Mouse (Mus musculus): ENCODE data around the gene Tmem35b. TPM values are rescaled to one million over a fixed set of nuclear protein-coding genes. Genes with fewer than 3 reads are reported as not detected.

Tmem35b gene
- 19.7 and 27.7 TPM in 2 replicates for polyA plus RNA-seq (2015; fragmentation: Nextera tagmentation; extraction: Ambion mirVana)

GRCm38 (mm10) chr4:127123391-127123790 is at the start of gene Tmem35b:
TSS of gene Tmem35b (plus strand) at chr4:127123691.
- Histone ChIP-seq H3K27ac (ENCODE audit: low read length) (no peak within 1 kb of the TSS), H3K36me3 (ENCODE audit: insufficient read depth, low read length) (no peaks in the 10 kb centered on the region), H3K4me1 (ENCODE audit: insufficient read depth, low read depth, low read length) (no peaks in the 10 kb centered on the region), H3K9ac (replicated peaks; ENCODE audit: low read depth) (no peak within 1 kb of the TSS), H3K4me3 (ENCODE audit: low read depth, low read length) (no peak within 1 kb of the TSS), H3K4me2 (replicated peaks; ENCODE audit: low read depth, low read length) (no peak within 1 kb of the TSS), H3K9me3 (ENCODE audit: low read length) (no peaks in the 10 kb centered on the region), H3K27me3 (replicated peaks; ENCODE audit: insufficient read depth, low read length) (no peaks in the 10 kb centered on the region)
- no peak for DNase-seq (ENCODE audit: low spot score)
- TF ChIP-seq EP300 (IDR thresholded peaks at IDR 0.05) (no peak), CTCF (IDR thresholded peaks at IDR 0.05) (no peak)
- ATAC-seq = no peak
- 92% methylated on average over 5 of the region's 5 CpGs for WGBS

GRCm38 (mm10) chr4:127074915-127075314 is 48.6 kb upstream of the Tmem35b start:
- Histone ChIP-seq H3K27me3 (replicated peaks; ENCODE audit: insufficient read depth, low read length) (no peaks in the 10 kb centered on the region), H3K9me3 (ENCODE audit: low read length) (no peaks in the 10 kb centered on the region), H3K36me3 (ENCODE audit: insufficient read depth, low read length) (no peaks in the 10 kb centered on the region), H3K4me3 (ENCODE audit: low read depth, low read length) (no peak overlapping the region), H3K27ac (ENCODE audit: low read length) (no peak overlapping the region), H3K4me2 (replicated peaks; ENCODE audit: low read depth, low read length) (no peak overlapping the region), H3K4me1 (ENCODE audit: insufficient read depth, low read depth, low read length) (peaks cover 7% of the 10 kb centered on the region), H3K9ac (replicated peaks; ENCODE audit: low read depth) (no peak overlapping the region)
- TF ChIP-seq CTCF (IDR thresholded peaks at IDR 0.05) (no peak), EP300 (IDR thresholded peaks at IDR 0.05) (no peak)
- WGBS = 65% methylated on average over 1 of the region's 1 CpGs
- ATAC-seq = no peak
- DNase-seq (ENCODE audit: low spot score) = no peak

GRCm38 (mm10) chr4:127076875-127077548 is 46.5 kb upstream of the Tmem35b start, which contains the start of gene Zmym6:
TSS of gene Zmym6 (plus strand) at chr4:127077383.
- WGBS = 2% methylated on average over 46 of the region's 46 CpGs
- peak within 1 kb of the TSS; percentile 30 for H3K9ac ChIP-seq (replicated peaks; ENCODE audit: low read depth)
- ATAC-seq = peak; percentile 98
- H3K36me3 ChIP-seq (ENCODE audit: insufficient read depth, low read length) = no peaks in the 10 kb centered on the region
- peaks cover 7% of the 10 kb centered on the region for H3K4me1 ChIP-seq (ENCODE audit: insufficient read depth, low read depth, low read length)
- H3K27ac ChIP-seq (ENCODE audit: low read length) = peak within 1 kb of the TSS; percentile 86
- peak; percentile 98 for DNase-seq (ENCODE audit: low spot score)
- no peaks in the 10 kb centered on the region for H3K27me3 ChIP-seq (replicated peaks; ENCODE audit: insufficient read depth, low read length)
- peak within 1 kb of the TSS; percentile 60 for H3K4me2 ChIP-seq (replicated peaks; ENCODE audit: low read depth, low read length)
- H3K4me3 ChIP-seq (ENCODE audit: low read depth, low read length) = peak within 1 kb of the TSS; percentile 47
- H3K9me3 ChIP-seq (ENCODE audit: low read length) = no peaks in the 10 kb centered on the region
- peak; percentile 64; the same call in 1 of the 2 replicates for TF ChIP-seq EP300 (IDR thresholded peaks at IDR 0.05)
- peak; percentile 37; the same call in 1 of the 2 replicates for TF ChIP-seq CTCF (IDR thresholded peaks at IDR 0.05)

- H3K4me1 ChIP-seq (ENCODE audit: insufficient read depth, low read depth, low read length) = peaks cover 7% of the 10 kb centered on the region
- no peak overlapping the region for H3K4me2 ChIP-seq (replicated peaks; ENCODE audit: low read depth, low read length)
- H3K27me3 ChIP-seq (replicated peaks; ENCODE audit: insufficient read depth, low read length) = no peaks in the 10 kb centered on the region
- H3K27ac ChIP-seq (ENCODE audit: low read length) = no peak overlapping the region
- DNase-seq (ENCODE audit: low spot score) (no peak), ATAC-seq (no peak)
- no peaks in the 10 kb centered on the region for H3K9me3 ChIP-seq (ENCODE audit: low read length)
- H3K4me3 ChIP-seq (ENCODE audit: low read depth, low read length) = no peak overlapping the region
- no peaks in the 10 kb centered on the region for H3K36me3 ChIP-seq (ENCODE audit: insufficient read depth, low read length)
- no peak for TF ChIP-seq EP300 (IDR thresholded peaks at IDR 0.05)
- no peak for TF ChIP-seq CTCF (IDR thresholded peaks at IDR 0.05)
- WGBS = 48% methylated on average over 1 of the region's 1 CpGs
- no peak overlapping the region for H3K9ac ChIP-seq (replicated peaks; ENCODE audit: low read depth)
Measured at GRCm38 (mm10) chr4:127080806-127081205, 42.7 kb upstream of the Tmem35b start.

- DNase-seq (ENCODE audit: low spot score) (no peak), ATAC-seq (no peak)
- Histone ChIP-seq H3K4me1 (ENCODE audit: insufficient read depth, low read depth, low read length) (peaks cover under 1% of the 10 kb centered on the region; the same call in 1 of the 2 replicates), H3K27me3 (replicated peaks; ENCODE audit: insufficient read depth, low read length) (no peaks in the 10 kb centered on the region), H3K4me3 (ENCODE audit: low read depth, low read length) (no peak overlapping the region), H3K9ac (replicated peaks; ENCODE audit: low read depth) (no peak overlapping the region), H3K9me3 (ENCODE audit: low read length) (no peaks in the 10 kb centered on the region), H3K27ac (ENCODE audit: low read length) (no peak overlapping the region), H3K36me3 (ENCODE audit: insufficient read depth, low read length) (0 out of 2 replicates have a peak, but pooled peaks cover under 1% of the 10 kb centered on the region), H3K4me2 (replicated peaks; ENCODE audit: low read depth, low read length) (no peak overlapping the region)
- TF ChIP-seq EP300 (IDR thresholded peaks at IDR 0.05) (no peak), CTCF (IDR thresholded peaks at IDR 0.05) (no peak)
- WGBS = 77% methylated on average over 2 of the region's 2 CpGs
Measured at GRCm38 (mm10) chr4:127083131-127083530, 40.4 kb upstream of the Tmem35b start.

GRCm38 (mm10) chr4:127085761-127086160 is 37.7 kb upstream of the Tmem35b start:
- Histone ChIP-seq H3K27me3 (replicated peaks; ENCODE audit: insufficient read depth, low read length) (no peaks in the 10 kb centered on the region), H3K4me2 (replicated peaks; ENCODE audit: low read depth, low read length) (no peak overlapping the region), H3K9ac (replicated peaks; ENCODE audit: low read depth) (no peak overlapping the region), H3K4me1 (ENCODE audit: insufficient read depth, low read depth, low read length) (no peaks in the 10 kb centered on the region), H3K27ac (ENCODE audit: low read length) (no peak overlapping the region), H3K9me3 (ENCODE audit: low read length) (no peaks in the 10 kb centered on the region), H3K4me3 (ENCODE audit: low read depth, low read length) (no peak overlapping the region), H3K36me3 (ENCODE audit: insufficient read depth, low read length) (0 out of 2 replicates have a peak, but pooled peaks cover 5% of the 10 kb centered on the region)
- ATAC-seq (no peak), DNase-seq (ENCODE audit: low spot score) (no peak)
- TF ChIP-seq CTCF (IDR thresholded peaks at IDR 0.05) = no peak
- no peak for TF ChIP-seq EP300 (IDR thresholded peaks at IDR 0.05)
- 84% methylated on average over 1 of the region's 1 CpGs for WGBS
